Mouse (Mus musculus): ENCODE measurements around the gene Ighmbp2. TPM values are rescaled to one million over a fixed set of nuclear protein-coding genes. Genes with fewer than 3 reads are reported as not detected.
"Not testable (repeated sequence)": the region's sequence is repeated elsewhere in the genome, so short reads cannot be mapped to it uniquely, and the experiment has no call there.

The Ighmbp2 gene
- polyA plus RNA-seq, 1 experiment from 2014 or later = 9.1 TPM

GRCm38 (mm10) chr19:3261764-3262525, 20.9 kb downstream of the Ighmbp2 start:
- peak; percentile 19 for DNase-seq (ENCODE audit: low spot score)
- ATAC-seq (ENCODE audit: insufficient number of reproducible peaks, low FRiP score, low TSS enrichment, low read depth) = no peak
- Histone ChIP-seq H3K4me1 (ENCODE audit: control insufficient read depth, insufficient read depth, low read length) (no peaks in the 10 kb centered on the region), H3K36me3 (ENCODE audit: control insufficient read depth, insufficient read depth, low read length) (peaks cover 24% of the 10 kb centered on the region), H3K9me3 (ENCODE audit: control insufficient read depth, low read length) (no peaks in the 10 kb centered on the region), H3K27me3 (ENCODE audit: control insufficient read depth, insufficient read depth, low read length) (no peaks in the 10 kb centered on the region), H3K27ac (replicated peaks; ENCODE audit: low read depth, low read length) (no peak overlapping the region), H3K4me3 (ENCODE audit: low read depth, low read length) (no peak overlapping the region), H3K4me2 (ENCODE audit: low read depth, severe bottlenecking) (no peak overlapping the region), H3K9ac (ENCODE audit: low read length) (no peak overlapping the region)
- WGBS = 89% methylated on average over 12 of the region's 12 CpGs

GRCm38 (mm10) chr19:3261336-3261735, 21.5 kb downstream of the Ighmbp2 start:
- H3K36me3 ChIP-seq (ENCODE audit: control insufficient read depth, insufficient read depth, low read length) = peaks cover 23% of the 10 kb centered on the region; the same call in 1 of the 2 replicates
- WGBS = 93% methylated on average over 7 of the region's 7 CpGs

GRCm38 (mm10) chr19:3260591-3260990, 22.2 kb downstream of the Ighmbp2 start:
- no peak overlapping the region for H3K4me3 ChIP-seq (ENCODE audit: low read depth, low read length)
- H3K4me1 ChIP-seq (ENCODE audit: control insufficient read depth, insufficient read depth, low read length) = no peaks in the 10 kb centered on the region
- DNase-seq (ENCODE audit: low spot score) (peak; percentile 15), ATAC-seq (ENCODE audit: insufficient number of reproducible peaks, low FRiP score, low TSS enrichment, low read depth) (no peak)
- H3K36me3 ChIP-seq (ENCODE audit: control insufficient read depth, insufficient read depth, low read length) = peaks cover 20% of the 10 kb centered on the region; the same call in 1 of the 2 replicates
- no peak overlapping the region for H3K4me2 ChIP-seq (ENCODE audit: low read depth, severe bottlenecking)
- H3K9me3 ChIP-seq (ENCODE audit: control insufficient read depth, low read length) = no peaks in the 10 kb centered on the region
- no peak overlapping the region for H3K9ac ChIP-seq (ENCODE audit: low read length)
- H3K27ac ChIP-seq (replicated peaks; ENCODE audit: low read depth, low read length) = no peak overlapping the region
- WGBS = 85% methylated on average over 3 of the region's 3 CpGs
- no peaks in the 10 kb centered on the region for H3K27me3 ChIP-seq (ENCODE audit: control insufficient read depth, insufficient read depth, low read length)

More at GRCm38 (mm10) chr19:3261336-3261735, 21.5 kb downstream of the Ighmbp2 start:
- no peaks in the 10 kb centered on the region for H3K9me3 ChIP-seq (ENCODE audit: control insufficient read depth, low read length)
- H3K4me1 ChIP-seq (ENCODE audit: control insufficient read depth, insufficient read depth, low read length) = no peaks in the 10 kb centered on the region
- DNase-seq (ENCODE audit: low spot score) = no peak
- H3K27me3 ChIP-seq (ENCODE audit: control insufficient read depth, insufficient read depth, low read length) = no peaks in the 10 kb centered on the region
- no peak for ATAC-seq (ENCODE audit: insufficient number of reproducible peaks, low FRiP score, low TSS enrichment, low read depth)
- H3K4me3 ChIP-seq (ENCODE audit: low read depth, low read length) = no peak overlapping the region
- H3K4me2 ChIP-seq (ENCODE audit: low read depth, severe bottlenecking) = no peak overlapping the region
- H3K27ac ChIP-seq (replicated peaks; ENCODE audit: low read depth, low read length) = no peak overlapping the region
- no peak overlapping the region for H3K9ac ChIP-seq (ENCODE audit: low read length)

GRCm38 (mm10) chr19:3260016-3260415, 22.8 kb downstream of the Ighmbp2 start:
- Histone ChIP-seq H3K9me3 (ENCODE audit: control insufficient read depth, low read length) (no peaks in the 10 kb centered on the region), H3K4me3 (ENCODE audit: low read depth, low read length) (no peak overlapping the region), H3K9ac (ENCODE audit: low read length) (no peak overlapping the region), H3K4me1 (ENCODE audit: control insufficient read depth, insufficient read depth, low read length) (no peaks in the 10 kb centered on the region), H3K27me3 (ENCODE audit: control insufficient read depth, insufficient read depth, low read length) (no peaks in the 10 kb centered on the region), H3K4me2 (ENCODE audit: low read depth, severe bottlenecking) (no peak overlapping the region), H3K36me3 (ENCODE audit: control insufficient read depth, insufficient read depth, low read length) (peaks cover 20% of the 10 kb centered on the region; the same call in 1 of the 2 replicates), H3K27ac (replicated peaks; ENCODE audit: low read depth, low read length) (no peak overlapping the region)
- DNase-seq (ENCODE audit: low spot score) = peak; percentile 17
- no peak for ATAC-seq (ENCODE audit: insufficient number of reproducible peaks, low FRiP score, low TSS enrichment, low read depth)
- 97% methylated on average over 8 of the region's 8 CpGs for WGBS

- H3K27ac ChIP-seq (replicated peaks; ENCODE audit: low read depth, low read length); H3K4me3 ChIP-seq (ENCODE audit: low read depth, low read length); ATAC-seq (ENCODE audit: insufficient number of reproducible peaks, low FRiP score, low TSS enrichment, low read depth); H3K27me3 ChIP-seq (ENCODE audit: control insufficient read depth, insufficient read depth, low read length); H3K36me3 ChIP-seq (ENCODE audit: control insufficient read depth, insufficient read depth, low read length); H3K9me3 ChIP-seq (ENCODE audit: control insufficient read depth, low read length); DNase-seq (ENCODE audit: low spot score); H3K4me2 ChIP-seq (ENCODE audit: low read depth, severe bottlenecking); H3K4me1 ChIP-seq (ENCODE audit: control insufficient read depth, insufficient read depth, low read length); H3K9ac ChIP-seq (ENCODE audit: low read length): not testable (repeated sequence)
- WGBS = 82% methylated on average over 3 of the region's 6 CpGs
Observed at GRCm38 (mm10) chr19:3225261-3225660, 57.6 kb downstream of the Ighmbp2 start.

- H3K27me3 ChIP-seq (ENCODE audit: control insufficient read depth, insufficient read depth, low read length); DNase-seq (ENCODE audit: low spot score); H3K9ac ChIP-seq (ENCODE audit: low read length); H3K36me3 ChIP-seq (ENCODE audit: control insufficient read depth, insufficient read depth, low read length); H3K9me3 ChIP-seq (ENCODE audit: control insufficient read depth, low read length); H3K4me2 ChIP-seq (ENCODE audit: low read depth, severe bottlenecking); ATAC-seq (ENCODE audit: insufficient number of reproducible peaks, low FRiP score, low TSS enrichment, low read depth); H3K27ac ChIP-seq (replicated peaks; ENCODE audit: low read depth, low read length); H3K4me1 ChIP-seq (ENCODE audit: control insufficient read depth, insufficient read depth, low read length); H3K4me3 ChIP-seq (ENCODE audit: low read depth, low read length): not testable (repeated sequence)
- 85% methylated on average over 1 of the region's 1 CpGs for WGBS
Observed at GRCm38 (mm10) chr19:3214937-3215336, 67.9 kb downstream of the Ighmbp2 start.

Small RNA genes within 50 kb of the gene (microRNA-seq; reads per million reads assigned to microRNA genes)
- not detected for gene Mir6984

Other genes starting within 250 kb of the Ighmbp2 start
- gene Mrpl21, start 116 bp downstream of the Ighmbp2 start, polyA plus RNA-seq (2014; fragmentation: Nextera tagmentation; extraction: Ambion mirVana) = 155 TPM in 2 replicates
- gene Cpt1a, start 39.3 kb upstream of the Ighmbp2 start, polyA plus RNA-seq (2014; fragmentation: Nextera tagmentation; extraction: Ambion mirVana) = 10.6 and 10.8 TPM in 2 replicates
- gene Tesmin, start 105.8 kb upstream of the Ighmbp2 start, polyA plus RNA-seq (2014; fragmentation: Nextera tagmentation; extraction: Ambion mirVana) = 0.33 and 0.36 TPM in 2 replicates
- 0.84 and 1.0 TPM in 2 replicates for gene Gal, start 131.5 kb upstream of the Ighmbp2 start, polyA plus RNA-seq (2014; fragmentation: Nextera tagmentation; extraction: Ambion mirVana)

Data from limb, embryonic 11.5 days (tissue).